Mouse (Mus musculus) spleen, embryonic (tissue): ENCODE measurements at regions not wholly inside any gene's neighbourhood (a gene's known extent, or its start where the extent isn't known, plus 50 kb on each side); places are given as distances from the start of the nearest gene placed in this dataset.

Experiments used
- CTCF ChIA-PET: fragments of 350-600 bp; sonication (Branson Sonifier 250); formaldehyde crosslinking; loops from one replicate; lab custom pipeline; 2022; lab: Charles Lee

GRCm38 (mm10) chr2:118029470-118030108, 82.1 kb upstream of the Thbs1 start:
- CTCF ChIA-PET: no interaction called here

DNA sequence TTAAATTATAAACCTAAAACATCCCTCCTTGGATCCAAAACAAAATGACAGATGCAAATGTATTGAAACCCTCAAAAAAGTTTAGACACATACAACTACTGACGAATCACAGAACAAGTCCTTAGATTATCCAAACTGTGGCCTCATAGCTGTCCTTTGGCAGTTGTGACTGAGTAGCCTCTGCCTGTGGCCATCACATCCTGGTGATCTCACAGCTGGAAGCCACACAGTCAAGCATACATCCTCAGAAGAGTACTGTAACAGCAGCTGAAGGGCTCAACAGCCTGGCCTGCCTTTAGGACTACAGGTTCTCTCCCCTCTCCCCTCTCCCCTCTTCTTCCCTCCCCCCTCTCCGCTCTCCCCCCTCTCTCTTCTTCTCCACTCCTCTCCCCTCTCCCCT, 80.0 kb upstream of the Thbs1 start:
- CTCF ChIA-PET: no interaction called here

DNA sequence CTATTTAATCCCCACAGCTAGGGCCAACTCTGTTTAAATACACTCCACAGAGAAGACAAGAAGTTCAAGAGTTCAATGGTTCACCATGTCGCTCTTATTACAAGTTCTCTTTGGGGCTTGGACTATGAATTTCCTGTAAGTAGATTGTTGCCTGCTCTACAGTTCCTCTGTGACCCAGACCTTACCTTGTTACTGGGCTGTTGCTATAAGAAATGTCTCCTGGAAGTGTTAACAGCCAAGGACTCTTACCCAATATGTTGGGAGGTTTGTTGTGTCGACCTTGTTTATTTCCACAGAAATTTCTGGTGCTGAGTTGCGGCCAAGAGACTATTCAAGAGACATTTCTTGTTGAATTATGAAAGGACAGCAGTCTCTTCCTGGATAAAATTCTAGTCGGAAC, 78.3 kb upstream of the Thbs1 start:
- CTCF ChIA-PET: no interaction called here

DNA sequence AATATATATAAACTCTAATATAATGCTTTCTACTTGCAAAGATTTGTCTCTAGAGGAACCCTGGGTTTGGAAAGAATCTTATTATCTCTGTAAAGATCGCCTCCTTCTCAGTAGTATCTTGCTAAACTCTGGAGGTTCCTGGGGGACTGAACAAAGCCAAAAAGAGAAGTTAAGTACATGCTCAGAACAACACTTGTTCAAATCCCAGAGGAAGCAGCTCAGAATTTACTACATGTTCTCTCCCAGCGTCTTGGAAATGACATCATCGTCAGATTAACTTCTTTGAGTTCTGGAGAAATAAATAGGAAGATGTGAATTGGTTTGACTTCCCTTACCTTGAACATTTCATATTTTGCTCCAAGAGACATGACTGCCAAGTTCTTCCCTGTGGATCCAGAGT, 77.7 kb upstream of the Thbs1 start:
- CTCF ChIA-PET: no interaction called here

DNA sequence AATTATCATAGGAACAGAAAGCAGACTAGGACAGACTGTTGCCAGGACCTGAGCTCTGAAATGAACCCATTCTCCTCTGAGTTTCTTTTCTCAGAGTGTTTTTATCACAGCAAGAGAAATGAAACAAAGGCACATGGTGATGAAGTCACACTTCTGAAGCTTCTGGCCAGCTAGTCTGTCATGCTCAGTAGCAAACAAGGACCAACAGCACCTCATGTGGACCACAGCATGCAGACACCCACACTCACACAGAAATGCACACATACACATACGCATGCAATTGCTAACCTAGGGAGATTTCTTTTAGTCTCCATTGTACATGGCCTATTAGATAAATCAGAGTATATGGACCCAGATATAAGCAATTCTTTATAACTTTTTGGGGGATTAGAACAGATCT, 76.3 kb upstream of the Thbs1 start:
- CTCF ChIA-PET: no interaction called here

GRCm38 (mm10) chr2:118038859-118039818, 72.5 kb upstream of the Thbs1 start:
- CTCF ChIA-PET: no interaction called here

- CTCF ChIA-PET: no interaction called here
Observed at GRCm38 (mm10) chr2:118039819-118040206, 71.9 kb upstream of the Thbs1 start.

GRCm38 (mm10) chr2:118042380-118043055, 69.2 kb upstream of the Thbs1 start:
- CTCF ChIA-PET: no interaction called here

GRCm38 (mm10) chr2:118044666-118045065, 67.0 kb upstream of the Thbs1 start:
- CTCF ChIA-PET: no interaction called here

GRCm38 (mm10) chr2:118050326-118050725, 61.4 kb upstream of the Thbs1 start:
- CTCF ChIA-PET: no interaction called here

DNA sequence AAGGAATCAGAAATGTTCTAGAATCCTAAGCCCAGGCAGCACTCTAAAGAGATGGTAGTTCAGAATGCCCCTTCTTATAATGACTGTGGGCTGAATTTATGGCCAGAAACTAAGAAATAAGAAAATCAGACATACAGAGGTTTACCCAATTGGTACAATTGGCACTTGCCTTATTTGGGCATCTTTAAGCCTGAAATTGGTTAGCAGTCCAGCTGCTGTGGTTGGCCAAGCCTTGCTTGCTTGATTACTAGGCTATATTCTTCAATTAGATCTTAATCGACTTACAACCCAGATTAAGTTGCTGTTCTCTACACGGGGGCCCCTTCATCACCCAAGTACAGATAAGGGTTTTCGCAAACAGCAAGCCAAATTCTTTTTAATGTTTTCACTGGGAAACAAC, 60.1 kb upstream of the Thbs1 start:
- CTCF ChIA-PET: no interaction called here

DNA sequence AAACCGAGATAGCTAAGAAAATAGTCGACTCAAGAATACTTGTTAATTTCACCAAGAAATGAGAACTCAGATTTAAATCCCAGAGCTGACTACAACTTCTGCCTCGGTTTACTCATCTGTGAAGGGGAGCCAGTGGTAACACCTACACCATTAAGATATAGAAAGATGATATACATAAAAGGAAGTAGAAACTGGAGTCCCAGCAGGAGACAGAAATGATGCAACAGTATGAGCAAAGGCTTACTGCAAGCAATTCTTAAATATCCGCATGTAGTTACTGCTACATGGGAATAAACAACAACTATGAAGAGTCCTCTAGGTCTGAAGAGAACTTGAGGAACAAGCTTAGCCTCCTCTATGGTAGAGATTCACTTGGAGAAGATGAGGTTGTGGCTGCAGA, 58.2 kb upstream of the Thbs1 start:
- CTCF ChIA-PET: no interaction called here

DNA sequence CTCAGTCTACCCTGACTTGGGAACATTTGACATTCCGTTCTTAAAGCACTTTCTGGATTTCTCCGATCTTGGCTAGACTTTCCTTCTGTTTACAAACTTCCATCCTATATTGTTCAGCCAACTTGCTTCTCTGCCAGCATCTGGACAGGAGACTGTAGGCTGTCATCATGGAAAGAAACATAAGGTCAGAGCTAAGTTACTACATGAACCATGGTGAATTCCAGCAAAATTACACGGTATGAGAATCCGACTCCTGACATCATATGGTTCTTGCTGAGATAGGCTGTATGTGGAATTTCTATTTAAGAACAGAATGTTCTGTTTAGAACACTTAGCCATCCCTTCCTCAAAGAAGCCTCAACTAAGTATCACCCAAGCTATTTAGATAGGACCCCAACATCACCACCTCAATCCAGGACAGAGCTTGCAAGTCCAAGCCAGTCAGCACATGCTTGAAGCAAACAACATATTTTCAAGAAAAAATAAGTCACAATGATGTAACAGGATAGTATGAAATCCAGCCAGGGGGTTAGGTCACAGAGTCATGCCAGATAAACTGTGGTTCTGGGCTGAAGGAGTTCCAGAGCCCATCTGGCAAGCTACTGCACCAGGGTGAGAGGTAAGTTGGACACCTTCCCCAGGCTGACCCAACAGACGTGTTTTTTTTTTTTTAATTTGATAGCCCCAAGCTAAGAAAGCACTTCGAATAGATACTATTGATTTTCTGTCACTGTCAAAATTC, 52.9 kb upstream of the Thbs1 start:
- CTCF ChIA-PET: no interaction called here

- CTCF ChIA-PET: no interaction called here
Observed at GRCm38 (mm10) chr2:118061291-118061690, 50.4 kb upstream of the Thbs1 start.
